Mouse (Mus musculus): ENCODE data around the gene Ston1. TPM values are rescaled to one million over a fixed set of nuclear protein-coding genes. Genes with fewer than 3 reads are reported as not detected.

Gene Ston1
- polyA plus RNA-seq, 2 experiments from 2014 or later, result 2.1 to 2.9 TPM

DNA sequence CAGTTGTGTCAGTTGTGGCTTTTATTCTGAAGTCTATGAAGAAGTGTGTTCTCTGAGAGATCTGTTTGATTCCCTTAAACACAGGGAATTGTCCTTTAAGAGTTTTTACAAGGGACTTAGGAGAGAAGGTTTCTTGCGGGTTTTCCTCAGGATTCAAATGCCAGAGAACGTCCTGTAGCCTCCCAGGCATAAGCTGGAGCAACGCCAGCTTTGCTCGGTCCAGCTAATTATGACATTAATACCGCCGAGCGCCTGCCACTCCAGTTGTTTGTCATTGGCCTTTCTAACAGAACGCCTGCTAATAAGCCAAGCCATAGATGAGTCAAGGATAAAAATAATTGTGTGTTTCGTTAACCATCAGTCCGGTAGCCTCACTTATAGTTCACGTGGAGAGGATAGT is 90.7 kb downstream of the Ston1 start:
- no peak for ATAC-seq

DNA sequence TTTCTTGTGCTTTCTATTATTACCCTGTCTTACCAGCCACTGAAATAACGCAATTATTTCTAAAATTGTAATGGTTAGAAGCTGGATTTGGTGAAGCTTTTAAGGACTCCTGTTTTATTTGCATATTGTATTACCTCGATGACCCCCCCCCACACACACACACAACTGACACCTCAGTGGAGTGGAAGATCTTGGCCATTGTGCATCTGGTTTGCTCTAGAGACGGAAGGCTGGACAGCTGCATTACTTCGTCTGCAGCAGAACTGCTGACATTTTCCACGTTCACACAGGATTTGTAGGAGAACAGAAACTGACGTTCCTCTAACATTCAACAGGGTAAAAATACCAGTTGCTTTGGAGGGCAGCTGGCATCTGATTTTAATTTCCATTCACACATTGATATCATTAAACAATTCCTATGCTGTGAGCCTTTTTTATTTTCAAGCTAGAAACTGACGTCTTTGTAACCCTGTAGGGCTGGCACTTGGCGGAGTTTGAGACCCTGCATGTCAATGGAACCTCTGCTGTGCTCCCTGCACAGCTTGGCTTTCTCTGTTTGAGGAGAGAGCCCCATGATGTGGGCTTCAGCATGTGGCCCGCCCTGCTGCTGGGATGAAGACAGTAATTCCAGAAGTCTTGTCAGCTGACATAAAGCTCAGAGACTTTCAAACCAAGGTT is 99.3 kb downstream of the Ston1 start:
- no peak for ATAC-seq

DNA sequence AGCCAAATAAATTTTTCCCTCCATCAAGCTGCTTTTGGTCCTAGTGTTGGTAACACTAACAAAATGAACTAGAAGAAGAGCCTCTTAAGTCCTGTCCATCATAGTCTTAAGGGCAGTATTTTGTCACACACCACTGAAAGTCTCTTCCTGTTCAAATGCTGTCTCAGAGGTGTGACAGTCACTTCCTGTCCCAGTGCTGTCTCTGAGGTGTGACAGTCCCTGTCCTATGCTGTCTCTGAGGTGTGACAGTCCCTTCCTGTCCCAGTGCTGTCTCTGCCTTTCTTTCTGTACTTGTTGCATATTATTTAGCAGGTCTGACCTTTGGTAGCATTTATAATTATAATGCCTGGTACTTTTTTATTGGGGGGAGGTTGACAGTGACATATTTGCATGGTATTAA is 103.4 kb downstream of the Ston1 start:
- ATAC-seq, result peak; percentile 43

DNA sequence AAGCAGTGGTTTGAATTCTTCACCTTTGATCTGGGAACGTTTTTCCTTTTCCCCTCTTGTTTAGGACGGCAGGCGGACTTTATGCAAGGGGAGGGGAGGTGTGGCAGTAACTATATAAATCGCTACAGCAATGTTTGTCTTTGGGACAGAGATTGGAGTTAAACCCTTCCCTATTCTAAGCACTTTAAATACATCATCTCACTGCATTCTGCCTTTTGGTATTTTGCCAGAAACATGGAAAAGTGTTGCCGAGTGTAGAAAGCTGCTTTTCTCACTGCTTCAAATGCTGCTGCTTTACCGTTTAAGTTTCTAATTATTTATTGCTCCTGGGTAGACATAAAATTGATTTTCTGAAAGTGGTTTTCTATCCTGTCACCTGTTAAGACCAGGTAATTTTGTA is 104.9 kb downstream of the Ston1 start:
- no peak for ATAC-seq

DNA sequence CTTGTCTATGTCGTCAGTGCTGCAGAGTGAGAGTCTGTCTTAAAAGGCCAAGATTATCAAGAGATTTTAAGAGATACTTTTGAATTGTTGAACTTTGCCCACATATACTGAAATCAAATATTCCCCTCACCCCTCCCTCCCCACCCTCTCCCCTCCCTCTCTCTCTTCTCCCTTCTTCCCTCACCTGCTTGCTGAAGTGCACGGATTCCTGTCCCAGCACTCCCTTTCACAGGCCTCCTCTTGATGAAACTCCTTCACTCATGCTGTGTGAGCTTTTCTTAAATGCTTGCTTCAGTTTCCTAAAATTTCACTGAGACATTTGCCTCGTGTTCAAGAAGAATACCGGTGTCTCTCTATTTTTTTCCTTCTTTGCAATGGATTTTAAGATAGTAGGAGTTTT is 105.6 kb downstream of the Ston1 start:
- no peak for ATAC-seq

DNA sequence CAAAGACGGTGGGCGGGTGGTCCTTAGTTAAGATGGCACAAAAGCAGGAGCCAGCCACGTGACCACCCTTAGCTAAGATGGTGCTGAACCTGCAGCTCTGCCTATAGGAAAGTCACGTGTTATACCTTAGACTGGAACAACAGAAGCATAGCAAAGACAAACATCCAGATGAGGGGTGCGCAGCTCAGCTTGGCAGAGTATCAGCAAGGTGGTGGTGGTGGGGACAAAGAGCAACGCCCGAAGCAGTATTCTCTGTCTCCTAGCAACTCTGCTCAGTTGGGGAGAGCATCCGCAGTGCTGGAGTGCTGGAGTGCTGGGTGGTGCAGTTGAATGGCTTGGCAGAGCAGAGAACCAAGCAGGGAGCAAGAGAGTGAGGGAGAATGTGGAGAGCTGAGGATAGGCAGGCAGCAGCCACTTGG is 108.8 kb downstream of the Ston1 start:
- no peak for ATAC-seq

Other genes starting within 250 kb of the Ston1 start
- gene Foxn2, start 157.0 kb upstream of the Ston1 start, polyA plus RNA-seq (2017; shearing (Covaris generic)), result 10 to 100 TPM; 34.5 to 41.0 TPM
- 10 to 100 TPM; 26.4 to 39.4 TPM for gene Ppp1r21, start 67.6 kb upstream of the Ston1 start, polyA plus RNA-seq (2017; shearing (Covaris generic))
- not detected for gene Gtf2a1l, start 71.0 kb downstream of the Ston1 start, polyA plus RNA-seq (2017; shearing (Covaris generic))
- not detected for gene Lhcgr, start 194.3 kb downstream of the Ston1 start, polyA plus RNA-seq (2017; shearing (Covaris generic))

All from CD4-positive, CD25-positive, alpha-beta regulatory T cell, adult 4 months (primary cell).